Mouse (Mus musculus) kidney, postnatal 14 days (tissue): Measurements from ENCODE around the gene Pheta1.

Source experiments
- DNase-seq: peaks from one replicate; pipeline ENCODE4 v3.0.0; 2022; ENCODE audit warnings: mixed read lengths

Gene Pheta1

GRCm38 (mm10) chr5:121827876-121828275 lies 20.9 kb upstream of the Pheta1 start:
- DNase-seq: no peak

GRCm38 (mm10) chr5:121828491-121829432 lies 20.0 kb upstream of the Pheta1 start:
- no peak for DNase-seq

- DNase-seq: no peak
Observed at GRCm38 (mm10) chr5:121831002-121831601, 17.7 kb upstream of the Pheta1 start.

- no peak for DNase-seq
Observed at GRCm38 (mm10) chr5:121832376-121833155, 16.2 kb upstream of the Pheta1 start.

GRCm38 (mm10) chr5:121833159-121833558 lies 15.6 kb upstream of the Pheta1 start:
- no peak for DNase-seq

GRCm38 (mm10) chr5:121833572-121834240 lies 15.1 kb upstream of the Pheta1 start:
- DNase-seq: peak; percentile 92

- DNase-seq: no peak
Observed at GRCm38 (mm10) chr5:121834241-121834606, 14.6 kb upstream of the Pheta1 start.

- no peak for DNase-seq
Observed at GRCm38 (mm10) chr5:121834991-121835747, 13.6 kb upstream of the Pheta1 start.

- DNase-seq: peak; percentile 58
Observed at GRCm38 (mm10) chr5:121835949-121836691, 12.7 kb upstream of the Pheta1 start.

GRCm38 (mm10) chr5:121836692-121837415 lies 11.9 kb upstream of the Pheta1 start:
- DNase-seq: peak; percentile 96

- no peak for DNase-seq
Observed at GRCm38 (mm10) chr5:121837441-121838340, 11.1 kb upstream of the Pheta1 start, which contains the start of gene Sh2b3. Sh2b3 (minus strand) TSS chr5:121837646.

- peak; percentile 82 for DNase-seq
Observed at GRCm38 (mm10) chr5:121838341-121839127, 10.2 kb upstream of the Pheta1 start.

GRCm38 (mm10) chr5:121839128-121839473 lies 9.7 kb upstream of the Pheta1 start:
- DNase-seq: no peak

- no peak for DNase-seq
Observed at GRCm38 (mm10) chr5:121841516-121841915, 7.3 kb upstream of the Pheta1 start.

- DNase-seq: no peak
Observed at GRCm38 (mm10) chr5:121841973-121842372, 6.8 kb upstream of the Pheta1 start.

GRCm38 (mm10) chr5:121842665-121843118 lies 6.1 kb upstream of the Pheta1 start:
- DNase-seq: peak; percentile 91

- DNase-seq: no peak
Observed at GRCm38 (mm10) chr5:121843138-121843905, 5.5 kb upstream of the Pheta1 start.

GRCm38 (mm10) chr5:121845361-121845760 lies 3.4 kb upstream of the Pheta1 start:
- DNase-seq: no peak
